Mouse (Mus musculus): ENCODE results near the gene Zkscan2. TPM values are rescaled to one million over a fixed set of nuclear protein-coding genes. Genes with fewer than 3 reads are reported as not detected.

The Zkscan2 gene
- polyA plus RNA-seq, 1 experiment from 2014 or later = 5.3 TPM

DNA sequence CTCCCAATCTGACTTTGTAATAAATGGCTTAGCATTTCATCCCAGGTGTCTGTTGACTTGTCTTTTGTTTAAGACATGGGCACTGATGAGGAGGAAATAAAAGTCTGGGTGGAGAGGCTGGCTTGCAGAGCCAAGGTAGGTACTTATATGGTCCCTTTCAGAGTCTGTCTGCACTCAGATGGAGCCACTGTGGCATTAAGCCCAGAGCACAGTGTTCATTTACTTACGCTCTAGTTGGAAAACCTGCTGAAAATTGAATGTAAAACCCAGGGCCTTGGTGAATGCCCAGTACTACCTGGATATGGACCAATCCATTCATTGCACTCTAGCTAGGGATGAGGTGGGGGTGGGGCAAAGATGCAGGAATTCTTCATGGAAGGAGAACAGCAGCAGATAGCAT, 32.3 kb downstream of the Zkscan2 start:
- Histone ChIP-seq H3K4me3 (ENCODE audit: low read depth, low read length) (no peak overlapping the region), H3K4me1 (ENCODE audit: control insufficient read depth, insufficient read depth, low read length) (no peaks in the 10 kb centered on the region), H3K36me3 (ENCODE audit: control insufficient read depth, insufficient read depth, low read length) (no peaks in the 10 kb centered on the region), H3K27ac (replicated peaks; ENCODE audit: low read depth, low read length) (no peak overlapping the region), H3K9me3 (ENCODE audit: control insufficient read depth, low read length) (no peaks in the 10 kb centered on the region), H3K4me2 (ENCODE audit: low read depth, severe bottlenecking) (no peak overlapping the region), H3K27me3 (ENCODE audit: control insufficient read depth, insufficient read depth, low read length) (no peaks in the 10 kb centered on the region), H3K9ac (ENCODE audit: low read length) (no peak overlapping the region)
- DNase-seq (ENCODE audit: low spot score) (no peak), ATAC-seq (ENCODE audit: insufficient number of reproducible peaks, low FRiP score, low TSS enrichment, low read depth) (no peak)
- WGBS = 92% methylated on average over 1 of the region's 1 CpGs

DNA sequence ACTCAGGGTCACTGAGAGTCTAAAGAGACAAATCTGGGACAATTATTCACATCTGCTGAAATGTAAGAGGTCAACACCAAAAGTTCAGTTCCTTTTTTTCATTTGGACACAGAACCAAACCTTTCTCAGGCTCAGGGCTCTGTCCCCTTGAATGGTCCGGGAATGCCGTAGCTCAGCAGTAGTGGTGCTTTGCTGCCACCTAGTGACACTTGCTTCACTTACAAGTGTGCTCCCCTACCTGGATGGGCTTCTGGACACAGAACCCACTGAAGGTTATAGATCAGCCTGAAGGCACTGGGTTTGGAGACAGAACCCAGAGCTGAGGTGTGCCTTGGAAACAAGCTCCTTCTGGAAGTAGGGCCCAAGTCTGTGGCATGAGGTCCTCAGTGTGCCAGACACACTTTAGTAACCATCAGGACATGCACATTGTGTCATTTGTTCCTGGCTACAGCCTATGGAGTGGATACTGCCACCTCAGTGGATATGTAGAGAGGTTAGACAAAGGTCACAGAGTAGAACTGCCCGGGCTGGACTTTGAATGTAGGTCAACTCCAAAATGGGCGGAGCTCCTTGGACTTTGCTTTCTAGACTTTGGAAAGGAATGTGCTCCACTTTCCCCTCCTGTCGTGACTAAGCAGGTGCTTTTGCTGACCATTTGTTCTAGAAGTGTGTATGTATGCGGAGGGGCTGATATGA, 34.4 kb downstream of the Zkscan2 start:
- DNase-seq (ENCODE audit: low spot score) = peak; percentile 90
- WGBS = 37% methylated on average over 6 of the region's 6 CpGs
- ATAC-seq (ENCODE audit: insufficient number of reproducible peaks, low FRiP score, low TSS enrichment, low read depth) = peak; percentile 57
- H3K27ac ChIP-seq (replicated peaks; ENCODE audit: low read depth, low read length) = no peak overlapping the region
- H3K4me2 ChIP-seq (ENCODE audit: low read depth, severe bottlenecking) = no peak overlapping the region
- no peaks in the 10 kb centered on the region for H3K4me1 ChIP-seq (ENCODE audit: control insufficient read depth, insufficient read depth, low read length)
- H3K9ac ChIP-seq (ENCODE audit: low read length) = no peak overlapping the region
- no peaks in the 10 kb centered on the region for H3K36me3 ChIP-seq (ENCODE audit: control insufficient read depth, insufficient read depth, low read length)
- no peaks in the 10 kb centered on the region for H3K9me3 ChIP-seq (ENCODE audit: control insufficient read depth, low read length)
- no peak overlapping the region for H3K4me3 ChIP-seq (ENCODE audit: low read depth, low read length)
- H3K27me3 ChIP-seq (ENCODE audit: control insufficient read depth, insufficient read depth, low read length) = no peaks in the 10 kb centered on the region

DNA sequence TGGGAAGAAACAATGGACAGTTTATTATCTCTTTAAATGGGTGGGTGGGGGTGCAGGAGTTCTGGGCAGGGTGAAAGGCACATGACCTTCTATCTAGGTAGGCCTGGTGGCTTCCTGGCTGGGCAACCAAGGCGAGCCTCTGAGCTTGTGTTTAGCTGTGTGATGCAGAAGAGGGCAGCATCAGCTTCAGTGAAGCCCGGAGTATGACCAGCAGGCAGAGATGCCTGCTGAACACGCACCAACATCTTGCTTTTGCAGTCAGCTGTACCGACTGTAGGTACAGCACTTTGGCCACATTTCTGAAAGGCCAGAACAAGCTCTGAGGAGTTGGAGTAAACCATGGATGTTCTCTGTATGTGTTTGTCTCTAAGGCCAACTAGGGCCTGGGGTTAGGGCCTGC, 36.7 kb downstream of the Zkscan2 start:
- no peak overlapping the region for H3K9ac ChIP-seq (ENCODE audit: low read length)
- WGBS = 75% methylated on average over 4 of the region's 4 CpGs
- H3K4me1 ChIP-seq (ENCODE audit: control insufficient read depth, insufficient read depth, low read length) = no peaks in the 10 kb centered on the region
- no peaks in the 10 kb centered on the region for H3K36me3 ChIP-seq (ENCODE audit: control insufficient read depth, insufficient read depth, low read length)
- DNase-seq (ENCODE audit: low spot score) (no peak), ATAC-seq (ENCODE audit: insufficient number of reproducible peaks, low FRiP score, low TSS enrichment, low read depth) (no peak)
- H3K27ac ChIP-seq (replicated peaks; ENCODE audit: low read depth, low read length) = no peak overlapping the region
- H3K27me3 ChIP-seq (ENCODE audit: control insufficient read depth, insufficient read depth, low read length) = no peaks in the 10 kb centered on the region
- H3K9me3 ChIP-seq (ENCODE audit: control insufficient read depth, low read length) = no peaks in the 10 kb centered on the region
- H3K4me3 ChIP-seq (ENCODE audit: low read depth, low read length) = no peak overlapping the region
- H3K4me2 ChIP-seq (ENCODE audit: low read depth, severe bottlenecking) = no peak overlapping the region

DNA sequence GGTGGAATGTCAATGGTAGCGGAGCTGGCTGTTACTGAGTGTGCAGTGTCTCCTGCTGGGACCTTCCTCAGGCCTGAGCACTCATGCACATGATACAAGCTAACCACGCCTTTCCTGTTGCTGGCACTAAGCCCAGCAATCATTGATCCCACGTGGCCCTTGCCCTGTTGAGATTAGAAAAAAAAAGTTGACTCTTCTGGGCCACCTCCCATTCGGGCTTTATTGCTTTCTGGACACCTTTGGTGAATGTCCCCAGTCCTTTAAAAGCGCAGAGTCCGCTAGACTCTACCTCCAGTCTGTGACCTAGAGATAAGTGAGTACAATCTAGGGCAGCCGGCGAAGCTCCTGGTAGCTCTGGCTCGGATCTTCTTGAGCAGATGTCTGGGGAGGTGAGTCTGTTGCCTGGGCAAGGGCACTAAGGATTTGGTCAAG, 38.2 kb downstream of the Zkscan2 start, which contains the start of gene Aqp8:
TSS of gene Aqp8 (plus strand) at position 222 of the 432 bp plus-strand sequence.
- Histone ChIP-seq H3K4me2 (ENCODE audit: low read depth, severe bottlenecking) (no peak within 1 kb of the TSS), H3K9ac (ENCODE audit: low read length) (no peak within 1 kb of the TSS), H3K27ac (replicated peaks; ENCODE audit: low read depth, low read length) (no peak within 1 kb of the TSS), H3K9me3 (ENCODE audit: control insufficient read depth, low read length) (no peaks in the 10 kb centered on the region), H3K4me3 (ENCODE audit: low read depth, low read length) (no peak within 1 kb of the TSS), H3K36me3 (ENCODE audit: control insufficient read depth, insufficient read depth, low read length) (no peaks in the 10 kb centered on the region), H3K27me3 (ENCODE audit: control insufficient read depth, insufficient read depth, low read length) (no peaks in the 10 kb centered on the region), H3K4me1 (ENCODE audit: control insufficient read depth, insufficient read depth, low read length) (no peaks in the 10 kb centered on the region)
- ATAC-seq (ENCODE audit: insufficient number of reproducible peaks, low FRiP score, low TSS enrichment, low read depth) (no peak), DNase-seq (ENCODE audit: low spot score) (no peak)
- 71% methylated on average over 9 of the region's 9 CpGs for WGBS

DNA sequence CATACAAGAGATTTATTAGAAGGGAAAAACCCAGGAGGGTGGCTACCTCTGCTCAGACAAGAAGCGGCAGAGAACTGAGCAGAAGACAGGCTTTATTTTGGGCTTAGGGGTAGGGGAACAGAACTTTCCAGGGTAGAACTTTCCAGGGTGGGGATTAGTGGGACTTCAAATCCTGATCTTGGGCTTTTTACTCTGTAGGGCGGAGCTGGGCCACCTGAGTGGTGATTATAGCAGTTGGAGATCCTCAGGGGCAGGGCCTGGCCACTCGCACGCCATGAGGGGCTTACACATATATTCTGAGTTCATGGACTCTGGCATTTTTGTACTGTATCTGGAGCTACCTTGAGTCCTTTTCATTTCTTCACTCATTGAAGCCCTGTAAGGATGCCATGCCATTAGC, 38.9 kb downstream of the Zkscan2 start:
- Histone ChIP-seq H3K9ac (ENCODE audit: low read length) (no peak overlapping the region), H3K36me3 (ENCODE audit: control insufficient read depth, insufficient read depth, low read length) (no peaks in the 10 kb centered on the region), H3K27me3 (ENCODE audit: control insufficient read depth, insufficient read depth, low read length) (no peaks in the 10 kb centered on the region), H3K4me2 (ENCODE audit: low read depth, severe bottlenecking) (no peak overlapping the region), H3K27ac (replicated peaks; ENCODE audit: low read depth, low read length) (no peak overlapping the region), H3K9me3 (ENCODE audit: control insufficient read depth, low read length) (no peaks in the 10 kb centered on the region), H3K4me3 (ENCODE audit: low read depth, low read length) (no peak overlapping the region), H3K4me1 (ENCODE audit: control insufficient read depth, insufficient read depth, low read length) (no peaks in the 10 kb centered on the region)
- DNase-seq (ENCODE audit: low spot score) (no peak), ATAC-seq (ENCODE audit: insufficient number of reproducible peaks, low FRiP score, low TSS enrichment, low read depth) (no peak)
- WGBS = 87% methylated on average over 4 of the region's 4 CpGs

DNA sequence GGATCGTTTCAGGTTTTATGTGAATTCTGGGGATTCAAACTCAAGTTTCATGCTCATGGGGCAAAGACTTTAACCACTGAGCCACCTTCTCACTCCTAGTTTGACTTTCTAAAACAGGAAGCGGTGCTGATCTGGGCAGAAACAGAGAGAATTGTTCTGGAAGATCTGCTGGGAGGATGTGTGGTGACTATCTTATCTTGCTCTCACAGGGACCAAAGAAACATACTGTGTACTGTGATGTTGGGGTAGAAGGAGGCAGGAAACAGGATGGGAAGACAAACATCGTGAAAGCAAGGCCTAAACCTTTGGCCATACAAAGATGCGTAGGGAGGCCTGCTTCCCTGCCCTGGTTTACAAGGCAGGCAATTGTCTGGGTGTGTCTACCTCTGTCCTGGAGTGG, 41.0 kb downstream of the Zkscan2 start:
- no peaks in the 10 kb centered on the region for H3K27me3 ChIP-seq (ENCODE audit: control insufficient read depth, insufficient read depth, low read length)
- 81% methylated on average over 4 of the region's 4 CpGs for whole genome bisulfite sequencing
- ATAC-seq (ENCODE audit: insufficient number of reproducible peaks, low FRiP score, low TSS enrichment, low read depth) (no peak), DNase-seq (ENCODE audit: low spot score) (no peak)
- no peaks in the 10 kb centered on the region for H3K36me3 ChIP-seq (ENCODE audit: control insufficient read depth, insufficient read depth, low read length)
- no peak overlapping the region for H3K9ac ChIP-seq (ENCODE audit: low read length)
- H3K4me1 ChIP-seq (ENCODE audit: control insufficient read depth, insufficient read depth, low read length) = no peaks in the 10 kb centered on the region
- H3K4me2 ChIP-seq (ENCODE audit: low read depth, severe bottlenecking) = no peak overlapping the region
- no peak overlapping the region for H3K4me3 ChIP-seq (ENCODE audit: low read depth, low read length)
- H3K27ac ChIP-seq (replicated peaks; ENCODE audit: low read depth, low read length) = no peak overlapping the region
- H3K9me3 ChIP-seq (ENCODE audit: control insufficient read depth, low read length) = no peaks in the 10 kb centered on the region

DNA sequence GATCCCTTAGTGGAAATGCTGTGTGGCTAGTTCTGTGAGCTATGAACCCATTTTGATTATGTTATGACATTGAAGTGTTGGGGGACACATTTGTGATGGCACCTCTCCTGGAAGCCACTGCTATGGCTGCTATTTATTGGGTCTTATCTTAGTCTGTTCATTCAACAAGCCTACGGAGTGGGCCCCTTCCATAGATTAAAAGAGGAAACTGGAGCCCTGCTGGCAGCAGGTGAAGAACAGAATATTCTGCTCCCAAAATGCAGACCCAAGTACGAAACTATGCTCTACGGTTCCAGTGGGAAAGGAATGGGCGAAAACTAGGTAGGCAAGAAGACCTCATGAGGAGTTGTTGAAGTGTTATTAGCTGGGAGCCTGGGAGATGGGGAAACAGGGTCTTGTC, 41.9 kb downstream of the Zkscan2 start:
- 86% methylated on average over 4 of the region's 4 CpGs for WGBS
- H3K4me1 ChIP-seq (ENCODE audit: control insufficient read depth, insufficient read depth, low read length) = no peaks in the 10 kb centered on the region
- H3K9me3 ChIP-seq (ENCODE audit: control insufficient read depth, low read length) = no peaks in the 10 kb centered on the region
- H3K4me2 ChIP-seq (ENCODE audit: low read depth, severe bottlenecking) = no peak overlapping the region
- DNase-seq (ENCODE audit: low spot score) (no peak), ATAC-seq (ENCODE audit: insufficient number of reproducible peaks, low FRiP score, low TSS enrichment, low read depth) (no peak)
- H3K4me3 ChIP-seq (ENCODE audit: low read depth, low read length) = no peak overlapping the region
- H3K27me3 ChIP-seq (ENCODE audit: control insufficient read depth, insufficient read depth, low read length) = no peaks in the 10 kb centered on the region
- no peaks in the 10 kb centered on the region for H3K36me3 ChIP-seq (ENCODE audit: control insufficient read depth, insufficient read depth, low read length)
- no peak overlapping the region for H3K27ac ChIP-seq (replicated peaks; ENCODE audit: low read depth, low read length)
- no peak overlapping the region for H3K9ac ChIP-seq (ENCODE audit: low read length)

DNA sequence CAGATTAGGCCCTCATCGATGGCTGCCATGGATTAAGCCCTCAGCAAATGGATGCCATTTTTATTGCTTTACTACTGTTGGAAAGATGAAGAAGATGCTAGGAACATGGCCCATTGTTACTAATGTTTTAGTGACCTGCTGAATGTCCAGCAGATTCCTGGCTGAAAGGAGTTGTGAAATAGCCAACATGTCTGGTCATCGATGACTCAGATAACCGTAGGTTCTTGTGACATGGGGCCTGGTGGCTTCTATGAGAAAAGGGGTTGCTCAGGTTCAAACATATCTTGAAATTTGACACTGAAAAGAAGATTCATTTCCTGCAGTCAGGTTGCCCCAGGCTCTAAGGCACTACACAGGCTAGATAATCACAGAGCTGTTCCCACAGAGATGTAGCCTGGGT, 45.2 kb downstream of the Zkscan2 start:
- WGBS = 92% methylated on average over 3 of the region's 3 CpGs
- no peak overlapping the region for H3K4me3 ChIP-seq (ENCODE audit: low read depth, low read length)
- H3K4me1 ChIP-seq (ENCODE audit: control insufficient read depth, insufficient read depth, low read length) = no peaks in the 10 kb centered on the region
- H3K27ac ChIP-seq (replicated peaks; ENCODE audit: low read depth, low read length) = no peak overlapping the region
- ATAC-seq (ENCODE audit: insufficient number of reproducible peaks, low FRiP score, low TSS enrichment, low read depth) = no peak
- H3K27me3 ChIP-seq (ENCODE audit: control insufficient read depth, insufficient read depth, low read length) = no peaks in the 10 kb centered on the region
- DNase-seq (ENCODE audit: low spot score) = peak; percentile 11
- H3K9ac ChIP-seq (ENCODE audit: low read length) = no peak overlapping the region
- H3K36me3 ChIP-seq (ENCODE audit: control insufficient read depth, insufficient read depth, low read length) = no peaks in the 10 kb centered on the region
- no peak overlapping the region for H3K4me2 ChIP-seq (ENCODE audit: low read depth, severe bottlenecking)
- no peaks in the 10 kb centered on the region for H3K9me3 ChIP-seq (ENCODE audit: control insufficient read depth, low read length)

DNA sequence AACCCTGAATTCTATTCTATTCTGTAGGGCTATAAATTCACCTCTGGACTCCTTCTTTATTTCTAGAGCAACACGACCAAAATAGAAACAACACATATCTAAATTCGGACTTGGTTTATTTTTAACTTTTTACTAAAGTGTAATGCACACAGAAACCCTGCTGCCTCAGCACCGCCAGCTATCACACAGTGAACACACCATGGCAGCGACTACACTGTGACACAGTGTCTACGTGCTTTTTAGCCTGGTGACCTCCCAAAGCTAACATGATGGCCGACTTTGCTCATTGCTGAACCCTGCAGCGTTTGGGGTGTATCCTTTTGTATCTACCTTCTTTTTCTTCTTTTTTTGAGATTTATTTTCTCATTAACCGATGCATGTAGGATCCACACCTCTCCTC, 47.2 kb downstream of the Zkscan2 start:
- H3K36me3 ChIP-seq (ENCODE audit: control insufficient read depth, insufficient read depth, low read length) = no peaks in the 10 kb centered on the region
- no peaks in the 10 kb centered on the region for H3K4me1 ChIP-seq (ENCODE audit: control insufficient read depth, insufficient read depth, low read length)
- no peak overlapping the region for H3K4me3 ChIP-seq (ENCODE audit: low read depth, low read length)
- H3K27me3 ChIP-seq (ENCODE audit: control insufficient read depth, insufficient read depth, low read length) = no peaks in the 10 kb centered on the region
- H3K27ac ChIP-seq (replicated peaks; ENCODE audit: low read depth, low read length) = no peak overlapping the region
- no peaks in the 10 kb centered on the region for H3K9me3 ChIP-seq (ENCODE audit: control insufficient read depth, low read length)
- no peak overlapping the region for H3K4me2 ChIP-seq (ENCODE audit: low read depth, severe bottlenecking)
- no peak overlapping the region for H3K9ac ChIP-seq (ENCODE audit: low read length)
- 92% methylated on average over 8 of the region's 8 CpGs for WGBS
- ATAC-seq (ENCODE audit: insufficient number of reproducible peaks, low FRiP score, low TSS enrichment, low read depth) (no peak), DNase-seq (ENCODE audit: low spot score) (no peak)
